Mouse (Mus musculus): ENCODE results near the gene Ust.

Gene Ust

DNA sequence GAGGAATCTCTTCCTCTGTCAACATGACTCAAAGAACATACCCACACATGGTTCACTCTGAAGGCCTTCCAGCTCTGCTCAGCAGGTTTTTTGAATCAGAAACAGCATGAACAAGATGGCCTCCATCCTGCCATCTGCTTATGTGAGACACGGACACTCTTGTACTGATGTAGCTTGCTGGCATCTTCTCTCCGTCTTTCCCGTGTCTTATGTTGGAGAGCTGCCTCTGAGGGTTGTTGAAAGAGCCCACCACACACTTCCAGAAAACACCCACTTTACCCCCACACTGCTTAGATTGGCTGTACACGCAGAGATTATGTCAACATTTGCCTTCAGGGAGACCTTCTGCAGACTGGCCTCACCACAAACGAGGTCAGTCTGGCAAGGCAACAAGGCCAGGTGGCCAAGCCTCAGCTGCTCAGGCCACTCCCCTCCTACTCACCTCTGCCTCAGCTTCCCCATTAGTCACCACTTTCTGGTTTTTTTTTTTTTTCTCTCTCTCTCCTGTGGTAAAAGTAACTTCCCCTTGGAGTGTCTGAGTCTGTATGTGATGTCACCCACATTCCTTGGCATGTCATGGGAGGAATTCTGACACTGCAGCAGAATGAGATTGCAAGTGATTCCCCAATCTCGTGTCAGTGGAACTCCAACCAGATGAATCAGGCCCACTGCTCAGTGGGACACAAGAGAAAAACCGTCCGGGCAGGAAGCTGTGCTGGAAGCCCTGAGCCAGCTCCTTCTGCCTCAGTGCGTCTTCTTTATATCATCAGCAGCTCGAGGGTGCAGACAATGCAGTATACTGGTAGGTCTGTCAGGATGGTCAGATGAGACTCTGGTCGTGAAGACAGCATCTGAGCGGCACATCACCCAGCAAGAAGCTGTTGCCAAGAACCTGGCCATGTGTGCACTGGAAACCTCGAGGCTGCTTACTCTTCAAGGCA is 19.4 kb downstream of the Ust start:
- no peak for DNase-seq

DNA sequence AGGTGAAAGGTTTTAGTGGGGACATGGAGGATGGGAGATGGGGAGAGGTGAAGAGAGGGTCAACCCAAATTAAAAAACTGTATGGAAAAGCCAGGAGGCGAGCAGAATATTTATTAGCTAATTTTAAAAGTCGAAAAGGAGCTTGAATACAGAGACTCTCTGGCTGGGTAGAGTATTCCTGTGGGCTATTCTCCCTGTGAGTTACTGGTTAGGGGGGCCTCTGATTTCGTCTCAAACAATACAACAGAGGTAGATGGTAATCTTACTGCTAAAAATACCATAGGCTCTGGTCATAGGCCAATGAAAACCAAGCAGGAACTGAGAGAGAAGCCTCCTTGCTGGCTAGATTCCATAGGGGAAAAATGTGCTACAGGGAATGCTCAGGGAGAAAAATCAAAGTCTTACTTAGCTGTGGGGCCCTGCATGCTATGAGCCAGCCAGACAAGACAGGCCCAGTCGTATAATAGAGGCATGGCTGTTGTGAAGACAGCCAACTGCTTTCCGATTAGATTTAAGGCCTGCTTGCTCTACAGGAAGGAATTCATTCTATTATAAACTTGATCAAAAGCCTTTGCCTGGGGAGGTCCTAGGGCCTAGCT is 23.0 kb downstream of the Ust start:
- no peak for DNase-seq

DNA sequence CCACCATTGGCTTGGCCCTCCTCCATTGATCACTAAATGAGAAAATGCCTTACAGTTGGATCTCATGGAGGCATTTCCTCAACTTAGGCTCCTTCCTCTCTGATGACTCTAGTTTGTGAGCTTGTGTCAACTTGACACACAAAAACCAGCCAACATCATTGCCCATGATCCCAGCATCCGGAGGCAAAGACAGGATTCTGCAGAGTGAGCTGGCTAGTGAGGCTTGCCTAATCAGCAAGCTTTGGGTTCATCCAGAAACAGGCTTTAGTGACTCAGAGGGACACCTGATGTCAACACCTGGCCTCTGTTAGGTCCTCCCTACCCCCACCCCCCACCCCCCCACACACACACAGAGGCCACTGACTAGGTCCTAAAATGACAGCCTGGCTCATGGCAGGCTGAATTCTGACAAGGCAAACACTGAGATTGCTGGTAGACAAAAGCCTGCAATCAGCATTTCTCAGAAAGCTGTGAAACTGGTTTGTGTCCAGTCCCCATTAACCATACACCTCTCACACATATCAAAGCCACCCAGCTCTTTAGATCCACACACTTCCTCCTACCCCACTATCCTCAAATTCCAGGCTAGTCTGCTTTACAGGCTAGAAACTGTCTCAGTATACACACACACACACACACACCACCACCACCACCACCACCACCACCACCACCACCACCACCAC is 26.6 kb downstream of the Ust start:
- DNase-seq: no peak

DNA sequence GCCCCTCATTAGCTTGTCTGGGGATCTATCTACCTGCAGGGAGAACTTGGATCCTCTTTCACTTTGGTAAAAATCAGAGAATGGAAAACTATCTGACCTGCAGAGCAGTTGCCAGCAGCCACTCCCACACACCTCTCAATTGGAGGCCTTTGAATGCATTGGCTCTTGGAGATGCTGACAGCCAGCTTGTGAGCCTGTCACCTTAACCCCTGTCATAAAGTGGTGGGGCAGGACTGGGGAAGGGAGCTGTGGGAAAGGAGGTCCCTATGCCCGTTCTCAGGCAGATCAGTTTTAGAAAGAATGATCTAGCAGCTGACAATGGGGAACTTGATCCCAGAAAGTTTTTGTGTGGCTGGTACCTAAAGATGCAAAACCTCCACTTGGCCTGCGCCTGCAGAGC is 31.2 kb downstream of the Ust start:
- DNase-seq: no peak

DNA sequence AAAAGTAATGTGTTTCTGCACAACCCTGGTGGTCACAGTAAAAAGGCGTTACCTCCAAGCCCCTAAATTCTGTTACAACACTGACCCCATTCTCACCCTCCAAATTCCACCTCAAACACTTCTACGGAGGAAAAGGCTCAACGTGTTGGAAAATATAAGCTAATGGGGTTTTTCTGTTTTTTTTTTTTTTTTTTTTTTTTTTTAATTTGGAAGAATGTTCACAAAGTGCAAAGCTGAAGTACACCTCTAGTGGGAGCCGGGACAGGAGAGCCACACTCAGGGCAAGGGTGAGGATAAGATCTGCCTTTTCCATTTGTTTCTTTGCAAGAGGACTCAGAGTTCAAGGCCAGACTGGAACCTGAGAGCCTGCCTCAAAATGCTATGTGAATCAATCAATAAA is 34.1 kb downstream of the Ust start:
- no peak for DNase-seq

DNA sequence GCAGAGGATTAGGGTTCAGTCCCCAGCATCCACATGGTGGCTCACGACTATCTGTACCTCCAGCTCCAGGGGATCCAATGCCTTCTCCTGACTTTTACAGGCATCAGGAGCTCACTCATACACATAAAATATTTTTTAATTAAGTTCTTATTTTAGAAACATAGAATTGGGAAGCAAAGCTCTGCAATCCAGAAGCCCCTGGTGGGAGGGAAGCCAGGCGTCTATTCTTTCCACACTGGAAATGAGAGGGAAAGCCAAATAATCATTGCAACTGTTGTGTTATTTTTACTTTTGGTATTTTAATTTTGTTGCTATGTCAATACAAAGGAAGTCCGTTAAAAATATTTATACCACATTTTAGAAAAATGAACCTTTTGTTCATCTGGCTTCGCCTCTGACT is 35.8 kb downstream of the Ust start:
- DNase-seq: no peak

DNA sequence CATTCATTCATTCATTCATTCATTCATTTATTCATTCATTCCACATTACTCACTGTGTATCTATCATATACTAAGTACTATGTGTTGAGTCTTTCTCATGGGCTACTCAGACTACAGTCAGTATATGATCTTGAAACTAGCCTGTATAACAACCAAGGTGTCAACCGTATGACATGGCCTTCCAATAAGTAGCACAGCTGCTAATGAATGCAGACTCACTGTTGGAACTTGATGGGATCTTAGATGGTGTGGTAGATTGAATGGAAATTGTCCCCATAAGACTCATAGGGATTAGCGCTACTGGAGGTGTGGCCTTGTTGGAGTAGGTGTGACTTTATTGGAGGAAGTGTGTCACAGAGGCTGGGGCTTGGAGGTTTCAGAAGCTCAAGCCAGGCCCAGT is 38.8 kb downstream of the Ust start:
- DNase-seq: no peak

DNA sequence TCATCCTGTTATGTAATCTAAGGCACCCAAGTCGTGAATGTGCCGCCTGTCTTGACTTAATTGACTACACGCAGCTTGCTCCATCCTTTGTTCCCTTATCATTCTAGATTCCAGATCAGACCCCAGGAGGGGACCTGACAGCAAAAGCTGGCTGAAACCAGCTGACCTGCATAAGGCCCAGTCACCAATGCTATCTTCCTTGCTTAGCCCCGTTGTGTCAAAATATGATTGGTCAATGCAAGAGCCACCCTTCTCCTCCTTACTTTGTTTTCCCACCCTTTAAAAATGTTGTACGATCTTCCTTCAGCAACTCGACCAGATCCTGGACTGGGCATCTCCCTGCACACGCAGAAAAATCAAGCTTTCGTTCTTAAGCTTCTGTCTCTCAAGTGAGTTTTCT is 40.7 kb downstream of the Ust start:
- no peak for DNase-seq

DNA sequence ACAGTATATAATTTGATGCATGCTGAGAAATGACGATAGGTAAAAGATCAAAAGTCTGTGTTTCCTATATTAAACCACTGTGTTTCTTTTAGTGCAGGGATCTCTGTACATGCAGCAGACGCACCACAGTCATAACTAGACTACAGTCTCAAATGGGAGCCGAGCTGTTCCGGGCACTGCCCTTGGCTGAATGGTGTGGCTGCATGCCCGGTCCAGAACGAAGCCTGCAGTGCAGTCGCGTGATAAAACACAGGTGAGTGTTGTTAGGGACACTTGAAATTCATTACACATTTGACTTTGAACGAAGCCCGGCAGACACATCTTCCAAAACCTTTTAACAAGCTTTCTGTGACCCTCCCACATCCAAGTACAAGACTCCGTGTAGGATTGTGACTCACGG is 46.6 kb downstream of the Ust start:
- no peak for DNase-seq

DNA sequence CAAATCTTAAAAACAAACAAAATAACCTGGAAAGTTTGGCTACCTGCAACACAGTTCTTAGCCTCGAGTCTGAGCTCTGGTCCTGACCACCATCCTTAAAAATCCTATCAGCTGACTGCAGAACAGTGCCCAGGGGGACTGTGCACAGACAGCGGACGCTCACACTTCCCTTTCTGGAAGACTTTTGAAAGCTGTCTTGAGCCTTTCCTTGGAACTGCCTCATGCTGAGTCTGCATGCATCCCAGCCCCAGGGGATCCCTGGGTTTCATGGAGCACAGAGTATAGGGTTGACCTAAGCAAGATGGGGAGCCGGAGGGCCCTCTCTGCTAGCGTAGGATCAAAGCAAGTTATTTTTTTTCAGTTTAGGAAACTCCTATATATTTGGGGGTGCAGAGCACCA is 47.6 kb downstream of the Ust start:
- no peak for DNase-seq

DNA sequence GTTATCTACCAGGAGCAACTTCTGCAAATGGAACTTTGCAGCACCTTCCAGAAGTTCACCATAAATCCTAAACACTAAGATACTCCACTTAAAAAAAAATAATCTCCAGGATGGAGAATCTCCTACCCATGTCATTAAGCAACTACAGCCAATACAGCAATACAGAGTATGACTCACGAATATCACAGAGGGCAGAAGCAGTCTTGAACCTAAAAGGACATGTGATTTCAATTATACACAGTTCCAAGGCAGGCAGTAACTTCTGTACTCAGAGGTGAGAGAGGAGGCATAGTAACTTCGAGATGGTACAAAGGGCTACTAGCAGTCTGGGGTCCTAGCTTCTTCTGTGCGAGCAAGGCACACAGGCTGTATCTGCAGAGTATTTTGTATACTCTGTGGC is 49.1 kb downstream of the Ust start:
- no peak for DNase-seq

DNA sequence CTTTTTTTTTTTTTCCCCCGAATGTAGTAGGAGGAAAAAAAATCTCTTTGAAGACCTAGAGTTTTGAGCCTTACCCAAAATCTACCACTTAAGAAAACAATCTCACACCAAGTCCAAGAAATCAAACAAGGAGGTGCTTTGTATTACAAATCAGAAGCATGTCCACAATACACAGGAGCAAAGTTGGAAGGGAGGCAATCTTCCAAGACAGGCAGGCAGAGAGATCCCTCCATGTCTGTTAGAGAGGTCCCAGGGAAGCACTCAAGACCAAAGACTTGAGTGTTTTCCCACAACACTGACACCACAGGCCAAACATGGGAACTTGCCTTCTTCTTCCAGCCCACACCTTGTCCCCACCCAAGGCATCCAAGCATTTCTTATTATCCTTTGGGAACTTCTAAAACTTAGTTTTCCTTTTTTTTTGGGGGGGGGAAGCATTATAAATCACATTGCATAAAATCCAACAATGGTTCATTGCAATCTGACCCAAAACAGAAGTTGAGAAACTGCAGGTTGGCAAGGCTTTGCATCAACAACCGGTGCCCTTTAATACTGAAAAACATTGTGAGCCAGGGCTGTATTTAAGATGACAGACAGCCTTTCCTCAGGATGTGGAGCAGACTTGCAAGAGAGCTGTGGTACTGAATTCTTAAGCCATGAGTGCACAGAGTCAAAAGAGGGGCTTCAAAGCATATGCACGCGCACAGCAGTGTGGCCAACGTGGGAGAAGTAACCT is 49.8 kb downstream of the Ust start:
- DNase-seq: no peak

DNA sequence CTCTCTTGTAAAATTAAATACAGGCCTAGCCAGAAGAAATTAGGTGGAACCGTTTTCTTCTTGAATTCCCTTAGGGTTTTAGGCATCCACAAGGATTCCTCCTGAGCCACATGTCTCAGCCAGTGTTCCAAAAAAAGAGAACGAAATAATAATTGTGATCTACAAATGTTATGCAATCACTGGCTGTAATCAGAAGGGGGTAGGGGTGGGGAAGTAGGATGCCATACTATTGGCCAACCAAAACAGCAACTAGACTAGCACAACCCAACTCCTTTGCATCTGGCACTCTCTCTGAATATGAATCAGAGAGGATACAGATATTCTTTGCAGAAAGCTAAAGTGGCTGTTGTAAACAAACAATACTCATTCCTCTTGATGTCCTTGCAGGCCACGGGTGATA is 52.7 kb downstream of the Ust start:
- no peak for DNase-seq

DNA sequence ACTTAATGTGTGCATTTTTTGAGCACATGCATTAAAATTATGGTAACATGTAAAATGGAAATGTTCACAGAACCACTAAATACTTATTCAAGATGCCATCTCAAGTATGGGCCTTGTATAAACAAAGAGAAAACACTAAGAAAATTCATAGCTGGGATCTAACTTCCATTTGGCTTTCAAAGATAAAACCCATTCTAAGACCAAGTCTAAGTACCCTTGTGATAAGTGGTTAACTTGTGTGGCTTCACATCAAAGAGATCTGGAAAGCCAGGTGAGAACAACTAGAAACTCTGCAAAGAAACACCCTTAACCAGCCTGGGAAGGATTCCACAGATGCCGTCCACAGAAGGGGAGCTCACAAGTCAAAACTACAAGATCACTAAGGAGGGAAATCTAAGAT is 53.4 kb downstream of the Ust start:
- DNase-seq: no peak

DNA sequence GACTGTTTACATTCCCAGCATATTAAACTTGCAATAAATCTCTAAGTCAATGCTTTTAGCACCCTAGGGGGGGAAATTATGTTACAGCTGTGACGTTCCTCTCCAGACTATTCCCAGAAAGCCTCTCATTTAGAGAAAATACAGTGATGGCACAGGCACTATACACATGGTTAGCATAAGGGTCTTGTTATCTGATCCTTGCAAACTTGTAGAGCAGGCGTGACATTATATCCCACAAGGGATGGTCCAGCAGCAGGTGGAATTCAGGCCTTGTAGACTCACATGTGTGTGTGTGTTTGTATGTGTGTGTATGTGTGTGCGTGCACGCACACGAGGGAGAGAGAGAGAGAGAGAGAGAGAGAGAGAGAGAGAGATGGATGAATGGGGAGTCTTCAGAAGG is 57.3 kb downstream of the Ust start:
- no peak for DNase-seq

DNA sequence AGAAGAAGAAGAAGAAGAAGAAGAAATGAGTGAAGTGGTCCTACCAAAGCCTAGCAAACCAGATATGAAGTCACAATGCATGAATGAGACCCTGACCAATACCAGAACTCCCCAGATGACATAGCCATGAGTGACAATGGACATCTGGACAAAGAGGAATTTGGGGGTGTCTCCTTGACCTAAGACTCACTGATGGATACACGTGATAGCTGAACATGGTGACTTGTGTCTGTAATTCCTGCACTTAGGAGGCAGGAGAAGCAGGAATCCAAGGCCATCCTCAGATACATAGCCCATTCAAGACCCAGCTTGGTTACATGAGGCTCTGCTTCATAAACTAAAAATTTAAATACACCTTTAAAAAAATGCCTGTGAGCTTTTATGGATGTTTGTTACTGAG is 63.9 kb downstream of the Ust start:
- no peak for DNase-seq

DNA sequence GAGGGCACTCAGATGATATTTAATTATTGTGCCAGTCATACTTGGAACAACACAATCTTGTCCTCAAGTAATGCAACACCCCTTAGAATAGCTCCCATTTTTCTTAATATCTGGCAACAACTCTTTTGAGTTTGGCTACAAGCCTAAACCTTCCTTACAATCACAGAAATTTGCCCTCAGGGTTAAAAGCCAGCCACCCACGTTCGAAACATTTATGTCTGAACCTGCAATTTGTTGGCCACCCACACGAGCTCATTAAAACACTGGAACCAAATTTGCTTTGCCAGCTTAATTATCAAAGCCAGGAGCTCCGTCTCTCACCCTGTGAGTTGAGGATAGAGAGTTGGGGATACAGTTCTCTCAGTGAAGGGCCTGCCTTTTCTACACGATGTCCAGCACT is 70.9 kb downstream of the Ust start:
- DNase-seq: no peak

DNA sequence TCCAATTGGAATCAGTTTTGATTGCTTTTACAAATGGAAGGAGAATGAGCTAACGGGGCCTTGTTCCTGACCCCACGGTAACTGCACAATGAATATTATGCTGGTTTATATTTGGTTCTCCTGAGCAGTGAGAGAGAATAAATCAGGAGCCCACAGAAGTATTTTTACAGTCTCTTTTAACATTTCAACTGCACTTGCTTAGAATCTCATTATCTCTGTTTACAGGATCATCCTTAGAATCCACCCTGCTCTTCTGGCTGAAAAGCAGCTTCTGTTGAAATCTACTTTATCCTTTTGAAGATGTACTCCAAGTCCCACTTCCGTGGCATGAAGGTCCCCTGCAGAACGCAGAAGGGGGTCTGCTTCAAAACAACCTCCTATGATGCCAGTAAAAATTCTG is 71.7 kb downstream of the Ust start:
- no peak for DNase-seq

DNA sequence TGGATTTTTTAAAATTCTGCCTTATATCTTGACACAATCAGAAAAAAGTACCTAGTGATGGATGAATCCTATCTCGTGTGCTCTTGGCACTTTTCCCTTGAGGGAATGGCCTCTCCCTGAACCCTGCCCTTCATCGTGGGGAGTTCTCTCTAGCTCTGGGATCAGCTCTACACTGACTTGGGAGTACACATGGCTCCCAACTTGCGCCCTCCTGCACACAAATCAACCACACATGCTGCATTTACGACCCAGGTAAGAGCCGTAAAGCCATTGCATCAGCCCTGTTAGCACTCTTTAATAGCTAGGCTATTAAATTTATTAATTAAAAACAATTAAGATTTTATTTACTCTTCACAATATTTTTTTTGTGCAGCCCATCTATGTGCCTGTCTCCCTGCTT is 74.6 kb downstream of the Ust start:
- DNase-seq: no peak

DNA sequence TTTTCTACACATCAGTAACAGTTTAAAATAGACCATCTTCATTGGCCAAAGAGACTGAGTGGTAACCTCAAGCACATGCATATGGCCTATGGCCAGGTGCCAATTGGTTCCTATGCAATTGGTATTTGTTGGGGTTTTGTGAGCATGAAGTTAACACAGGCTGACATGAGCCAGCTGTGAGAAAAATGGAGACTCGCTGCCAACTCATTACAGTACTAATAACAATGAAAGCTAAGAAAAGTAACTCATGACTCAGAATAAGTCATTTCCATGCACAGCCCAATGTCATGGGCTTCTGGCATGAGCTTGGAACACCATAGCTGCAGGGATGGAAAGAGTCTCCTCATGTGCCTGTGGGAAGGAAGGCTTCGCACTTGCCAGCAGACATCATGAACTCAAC is 86.8 kb downstream of the Ust start:
- no peak for DNase-seq

DNA sequence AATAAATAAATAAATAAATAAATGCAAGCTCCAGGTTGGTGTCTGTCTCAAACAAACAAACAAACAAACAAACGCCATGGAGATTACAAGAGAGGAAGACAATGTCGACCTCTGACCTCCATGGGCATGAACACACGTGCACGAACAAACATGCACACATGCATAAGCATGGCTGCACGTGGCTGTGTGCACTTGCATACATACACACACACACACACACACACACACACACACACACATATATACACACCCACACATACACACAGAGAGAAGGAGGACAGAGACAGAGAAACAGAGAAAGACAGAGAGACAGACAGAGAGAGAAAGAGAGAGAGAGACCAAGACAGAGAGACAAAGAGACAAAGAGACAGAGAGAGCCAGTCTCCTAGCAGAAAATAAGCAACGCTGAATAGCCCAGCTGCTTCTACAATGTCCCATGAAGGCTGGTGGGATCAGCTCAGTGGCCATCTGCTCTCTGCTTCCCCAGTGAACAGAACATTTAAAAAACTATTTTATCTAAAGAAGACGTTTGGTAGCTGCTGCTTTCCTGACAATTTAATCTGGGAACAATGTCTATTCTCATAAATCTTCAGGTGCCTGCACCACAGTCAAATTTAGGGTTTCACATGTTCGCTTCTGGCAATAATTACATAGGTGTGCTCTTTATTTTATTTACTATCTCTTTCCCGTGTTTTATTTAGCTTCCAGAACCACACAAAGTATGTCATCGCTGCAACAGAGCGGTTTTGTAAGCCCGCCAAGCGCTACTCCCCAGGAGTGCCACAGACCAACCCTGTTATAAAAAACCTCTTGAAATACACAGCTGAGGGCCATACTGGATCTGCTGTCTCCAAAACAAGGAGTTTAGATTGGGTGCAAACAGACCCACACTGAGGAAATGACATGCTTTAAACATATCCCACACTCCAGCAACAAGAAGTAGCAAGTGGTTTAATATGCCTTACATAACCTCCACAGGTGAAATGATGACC is 89.5 kb downstream of the Ust start:
- DNase-seq: no peak

DNA sequence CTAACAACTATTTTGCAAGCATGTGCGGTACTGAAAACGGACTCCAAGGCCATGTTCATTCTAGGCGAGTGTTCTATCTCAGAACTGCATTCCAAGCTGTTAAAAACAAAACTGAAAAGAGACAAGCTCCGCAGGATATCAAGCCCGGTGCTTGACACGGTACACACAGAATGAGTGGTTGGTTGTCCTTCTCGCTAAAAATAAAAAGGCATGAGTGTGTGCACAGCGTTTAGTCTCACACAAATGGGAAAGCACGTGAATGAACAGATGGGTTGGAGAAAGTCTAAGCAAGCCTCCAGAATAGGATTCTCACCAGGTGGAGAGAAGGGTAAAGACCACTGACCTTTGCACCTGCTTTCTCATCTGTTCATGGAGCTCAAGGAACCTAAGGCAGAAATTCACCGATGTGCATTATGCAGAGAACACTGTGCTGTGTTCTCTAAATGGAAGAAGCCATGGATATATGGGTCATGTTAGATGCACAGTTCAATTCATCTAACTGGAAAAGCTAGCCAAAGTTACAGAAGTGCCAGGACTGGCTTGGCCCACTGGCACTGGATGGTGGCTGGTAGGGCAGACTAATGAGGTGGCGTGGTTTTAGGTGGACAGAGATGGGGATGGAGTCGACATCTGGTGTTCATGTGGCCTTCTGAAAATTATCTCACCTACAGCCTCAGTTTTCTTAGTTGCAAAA is 90.8 kb downstream of the Ust start:
- DNase-seq: no peak
